Mouse (Mus musculus) cerebellum, adult 2 months (tissue): ENCODE results near the gene Pck2.

ENCODE experiments used
- CTCF ChIP-seq: fragments of 200-500 bp; IDR thresholded peaks from 2 replicates; pipeline ENCODE4 v1.5.1; 2011; ENCODE audit warnings: low read depth, mild to moderate bottlenecking, control low read depth, low read length, moderate library complexity, borderline replicate concordance; ENCODE audit not compliant: insufficient read depth
- POLR2A ChIP-seq: fragments of 200-500 bp; IDR thresholded peaks from 2 replicates; pipeline ENCODE4 v1.6.1; 2011; ENCODE audit warnings: low read length, control low read depth, borderline replicate concordance; ENCODE audit not compliant: insufficient read depth

DNA sequence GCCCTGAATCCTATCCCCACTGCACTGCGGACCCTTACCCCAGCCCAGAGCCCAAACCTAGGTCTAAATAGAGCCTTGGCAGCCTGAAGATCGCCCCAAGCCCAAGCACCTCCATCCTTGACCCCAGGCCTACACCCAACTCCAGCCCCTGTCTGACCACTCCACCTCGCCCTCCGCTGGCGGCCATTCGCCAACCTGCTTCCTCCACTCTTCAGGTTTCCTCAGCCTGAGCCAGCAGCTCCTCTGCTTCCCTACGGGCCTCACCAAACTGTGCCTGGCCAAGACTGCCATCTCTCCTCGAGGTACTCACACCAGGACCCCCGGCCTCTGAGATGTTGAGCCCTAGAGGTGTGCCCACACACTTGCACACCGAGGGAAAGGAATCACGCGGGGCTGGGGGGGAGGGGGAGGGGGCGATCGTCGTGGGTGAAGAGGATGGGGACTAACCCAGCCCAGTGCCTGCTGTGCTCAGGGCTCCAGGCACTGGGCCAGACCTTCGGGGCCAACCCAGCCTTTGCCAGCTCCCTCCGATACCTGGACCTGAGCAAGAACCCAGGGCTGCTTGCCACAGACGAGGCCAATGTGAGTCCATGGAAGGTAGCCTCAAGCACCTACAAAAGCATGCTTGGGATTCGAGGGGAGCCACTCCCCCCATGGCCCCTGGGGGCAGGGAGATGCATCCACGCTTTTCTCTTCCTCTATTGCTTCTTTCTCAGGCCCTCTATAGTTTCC, 44.4 kb upstream of the Pck2 start:
- TF ChIP-seq CTCF = no peak
- no peak for TF ChIP-seq POLR2A
